Mouse (Mus musculus) brown adipose tissue, adult 24 weeks (tissue): ENCODE results near the gene Stat2. TPM values are rescaled to one million over a fixed set of nuclear protein-coding genes. Genes with fewer than 3 reads are reported as not detected.
"Not testable (repeated sequence)": the region's sequence is repeated elsewhere in the genome, so short reads cannot be mapped to it uniquely, and the experiment has no call there.

Experiments
- H3K27ac ChIP-seq: fragments of 200-500 bp; replicated peaks from 2 replicates; pipeline ENCODE4 v1.5.1; 2012; ENCODE audit warnings: low read depth, mild to moderate bottlenecking, low read length
- H3K4me1 ChIP-seq: fragments of 200-500 bp; 2 replicates; pipeline ENCODE4 v1.6.1; 2012; ENCODE audit warnings: low read length, mixed read lengths; ENCODE audit not compliant: control insufficient read depth, insufficient read depth, insufficient read length
- H3K4me3 ChIP-seq: fragments of 200-500 bp; 2 replicates; pipeline ENCODE4 v1.5.1; 2012; ENCODE audit warnings: low read depth, mild to moderate bottlenecking, low read length, moderate library complexity; ENCODE audit not compliant: insufficient read depth
- polyA plus RNA-seq: library from polyadenylated mRNA; stranded (reverse); fragments of >200 nt; gene quantifications from 2 replicates; pipeline ENCODE4 v1.2.4, GENCODE M21; 2012; ENCODE audit not compliant: missing spikeins, insufficient read depth, insufficient read length

Stat2 gene
- polyA plus RNA-seq, 1 experiment, result 5.5 TPM

DNA sequence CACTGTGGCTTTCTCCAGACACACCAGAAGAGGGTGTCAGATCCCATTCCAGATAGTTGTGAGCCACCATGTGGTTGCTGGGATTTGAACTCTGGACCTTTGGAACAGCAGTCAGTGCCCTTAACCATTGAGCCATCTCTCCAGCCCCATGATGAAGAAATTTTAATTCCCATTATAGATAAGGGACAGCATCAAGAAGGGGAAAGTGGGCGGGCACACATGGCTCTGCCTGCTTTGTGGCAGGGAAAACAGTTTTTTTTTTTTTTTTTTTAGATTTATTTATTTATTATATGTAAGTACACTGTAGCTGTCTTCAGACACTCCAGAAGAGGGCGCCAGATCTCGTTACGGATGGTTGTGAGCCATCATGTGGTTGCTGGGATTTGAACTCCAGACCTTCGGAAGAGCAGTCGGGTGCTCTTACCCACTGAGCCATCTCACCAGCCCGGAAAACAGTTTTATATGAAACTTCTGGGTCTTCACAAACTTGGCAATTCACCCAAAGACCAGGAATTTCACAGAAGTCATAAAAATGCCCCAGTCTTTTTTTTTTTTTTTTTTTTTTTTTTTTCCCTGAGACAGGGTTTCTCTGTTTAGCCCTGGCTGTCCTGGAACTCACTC is 2.6 kb downstream of the Stat2 start:
- not testable (repeated sequence) for H3K27ac ChIP-seq, H3K4me3 ChIP-seq, H3K4me1 ChIP-seq

DNA sequence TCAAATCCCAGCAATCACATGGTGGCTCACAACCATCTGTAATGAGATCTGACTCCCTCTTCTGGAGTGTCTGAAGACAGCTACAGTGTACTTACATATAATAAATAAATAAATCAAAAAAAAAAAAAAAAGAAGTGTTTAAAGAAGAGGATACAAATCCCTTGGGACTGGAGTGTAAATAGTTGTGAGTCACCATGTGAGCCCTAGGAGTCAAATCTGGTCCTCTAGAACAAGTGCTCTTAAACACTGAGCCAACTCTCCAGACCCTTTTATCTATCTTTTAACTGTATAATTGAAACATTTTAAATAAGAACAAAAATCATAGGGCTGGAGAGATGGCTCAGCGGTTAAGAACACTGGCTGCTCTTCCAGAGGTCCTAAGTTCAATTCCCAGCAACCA is 5.0 kb downstream of the Stat2 start:
- H3K4me3 ChIP-seq, H3K4me1 ChIP-seq: not testable (repeated sequence)

DNA sequence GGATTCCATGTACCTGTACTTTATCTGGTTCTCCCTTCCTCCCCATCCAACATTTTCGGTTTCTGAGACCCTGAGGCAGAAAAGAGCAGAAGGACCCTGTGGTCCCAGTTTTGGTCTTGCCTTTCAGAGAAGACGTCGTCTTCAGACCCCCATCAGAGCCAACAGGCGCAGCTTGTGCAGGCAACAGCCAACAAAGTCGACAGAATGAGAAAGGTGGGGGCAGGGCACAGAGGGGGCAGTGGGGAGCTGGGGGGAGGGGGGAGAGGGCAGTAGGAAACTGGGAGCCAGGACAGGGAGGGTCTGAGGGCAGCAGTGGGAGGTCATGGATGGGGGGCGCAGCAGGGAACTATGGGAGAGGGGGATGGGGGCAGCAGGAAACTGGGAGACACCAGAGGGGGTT is 7.8 kb downstream of the Stat2 start:
- H3K27ac ChIP-seq, result no peak overlapping the region
- no peaks in the 10 kb centered on the region for H3K4me1 ChIP-seq
- no peak overlapping the region for H3K4me3 ChIP-seq

More for the DNA sequence above, 5.0 kb downstream of the Stat2 start:
- H3K27ac ChIP-seq, result not testable (repeated sequence)

GRCm38 (mm10) chr10:128280943-128281342 is 10.6 kb downstream of the Stat2 start:
- Histone ChIP-seq H3K4me3 (no peak overlapping the region), H3K4me1 (no peaks in the 10 kb centered on the region), H3K27ac (no peak overlapping the region)

- Histone ChIP-seq H3K27ac (no peak overlapping the region), H3K4me3 (no peak overlapping the region), H3K4me1 (no peaks in the 10 kb centered on the region)
These were observed 11.3 kb downstream of the Stat2 start for GRCm38 (mm10) chr10:128281682-128282081.

DNA sequence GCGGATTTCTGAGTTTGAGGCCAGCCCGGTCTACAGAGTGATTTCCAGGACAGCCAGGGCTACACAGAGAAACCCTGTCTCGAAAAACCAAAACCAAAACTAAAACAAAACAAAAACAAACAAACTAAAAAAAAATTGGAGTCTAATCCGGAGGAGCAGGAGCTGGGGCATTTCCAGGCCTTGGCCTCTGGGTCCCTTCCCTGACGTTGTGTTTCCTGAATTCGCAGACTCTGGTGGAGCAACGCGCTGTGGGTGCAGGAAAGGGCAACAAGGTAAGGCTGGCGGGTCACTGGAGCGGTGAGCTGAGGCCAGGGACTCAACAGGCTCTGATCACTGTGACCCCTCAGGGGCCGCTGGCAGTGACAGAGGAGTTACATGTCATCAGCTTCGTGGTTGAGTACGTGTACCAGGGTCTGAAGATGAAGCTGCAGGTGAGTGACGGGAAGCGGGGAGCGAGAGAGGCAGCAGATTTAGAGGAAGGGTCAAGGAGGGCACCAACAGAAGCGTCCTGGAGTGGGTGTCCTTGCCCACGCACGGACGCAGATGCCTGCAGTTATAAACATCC is 12.6 kb downstream of the Stat2 start:
- H3K4me1 ChIP-seq, result no peaks in the 10 kb centered on the region
- H3K4me3 ChIP-seq, result no peak overlapping the region
- no peak overlapping the region for H3K27ac ChIP-seq

GRCm38 (mm10) chr10:128283604-128284579 is 13.5 kb downstream of the Stat2 start:
- Histone ChIP-seq H3K4me1 (no peaks in the 10 kb centered on the region), H3K27ac (no peak overlapping the region), H3K4me3 (no peak overlapping the region)

DNA sequence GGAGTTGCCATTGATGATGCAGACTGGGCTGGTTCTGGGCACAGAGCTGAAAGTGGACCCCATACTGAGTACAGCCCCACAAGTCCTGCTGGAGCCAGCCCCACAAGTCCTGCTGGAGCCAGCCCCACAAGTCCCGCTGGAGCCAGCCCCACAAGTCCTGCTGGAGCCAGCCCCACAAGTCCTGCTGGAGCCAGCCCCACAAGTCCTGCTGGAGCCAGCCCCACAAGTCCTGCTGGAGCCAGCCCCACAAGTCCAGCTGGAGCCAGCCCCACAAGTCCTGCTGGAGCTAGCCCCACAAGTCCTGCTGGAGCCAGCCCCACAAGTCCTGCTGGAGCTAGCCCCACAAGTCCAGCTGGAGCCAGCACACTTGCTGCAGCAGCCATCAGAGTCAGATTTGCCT is 20.2 kb downstream of the Stat2 start:
- H3K27ac ChIP-seq, H3K4me3 ChIP-seq, H3K4me1 ChIP-seq: not testable (repeated sequence)

DNA sequence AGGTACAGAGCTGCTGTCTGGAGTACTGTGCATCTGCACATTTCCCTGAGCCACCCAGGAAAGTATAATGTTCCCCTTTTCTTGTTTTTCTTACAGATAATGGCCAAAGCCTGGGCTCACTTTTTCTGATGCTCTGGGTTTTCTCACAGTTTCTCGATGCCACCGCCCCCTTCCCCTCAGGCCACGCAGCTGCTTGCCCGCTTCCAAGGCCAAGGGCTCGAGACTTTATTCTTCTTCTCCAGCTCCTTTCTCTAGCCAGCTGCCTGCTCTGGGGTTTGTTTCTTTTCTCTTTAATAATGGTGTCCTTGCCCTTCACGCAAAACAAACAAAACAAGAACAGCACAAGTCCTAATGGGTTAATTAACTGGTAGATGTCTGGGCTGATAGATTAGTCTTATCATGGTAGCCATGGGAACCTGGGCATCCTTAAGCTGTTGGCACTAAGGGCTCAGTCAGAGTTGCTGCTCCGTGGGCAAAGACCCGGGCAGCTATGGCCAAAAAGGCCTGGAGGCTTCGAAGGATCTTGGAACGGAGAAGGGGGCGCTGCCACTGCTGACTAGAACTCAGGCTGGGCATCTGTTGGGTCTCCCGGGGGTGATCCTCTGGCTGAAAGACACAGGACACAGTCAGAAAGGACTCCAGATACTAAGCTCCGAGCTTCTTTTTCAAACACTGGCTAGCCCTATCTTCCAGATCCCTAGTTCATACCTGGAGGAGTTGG is 26.2 kb downstream of the Stat2 start:
- Histone ChIP-seq H3K4me3 (no peak overlapping the region), H3K27ac (no peak overlapping the region), H3K4me1 (peaks cover 4% of the 10 kb centered on the region; the same call in 1 of the 2 replicates)

DNA sequence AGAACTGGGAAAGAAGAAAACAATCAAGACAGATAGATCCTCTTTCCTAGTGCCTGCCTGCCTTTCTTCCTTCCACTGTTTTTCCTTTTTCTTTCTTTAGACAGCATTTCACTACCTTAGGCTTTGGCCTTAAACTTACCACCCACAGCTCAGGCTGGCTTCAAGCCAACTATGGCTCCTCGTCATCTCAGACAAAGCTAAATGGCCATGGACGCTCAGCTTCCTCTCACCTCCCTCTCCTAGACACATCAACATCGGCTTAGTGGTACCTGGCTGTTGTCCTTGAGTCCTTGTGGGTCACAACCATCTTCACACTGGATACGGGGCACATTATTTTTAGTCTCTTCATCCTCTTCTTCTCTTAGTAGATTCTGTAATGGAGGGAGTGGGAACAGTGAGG is 26.9 kb downstream of the Stat2 start:
- Histone ChIP-seq H3K27ac (no peak overlapping the region), H3K4me3 (no peak overlapping the region), H3K4me1 (peaks cover 5% of the 10 kb centered on the region)

GRCm38 (mm10) chr10:128297622-128298021 is 27.3 kb downstream of the Stat2 start:
- no peak overlapping the region for H3K4me3 ChIP-seq

DNA sequence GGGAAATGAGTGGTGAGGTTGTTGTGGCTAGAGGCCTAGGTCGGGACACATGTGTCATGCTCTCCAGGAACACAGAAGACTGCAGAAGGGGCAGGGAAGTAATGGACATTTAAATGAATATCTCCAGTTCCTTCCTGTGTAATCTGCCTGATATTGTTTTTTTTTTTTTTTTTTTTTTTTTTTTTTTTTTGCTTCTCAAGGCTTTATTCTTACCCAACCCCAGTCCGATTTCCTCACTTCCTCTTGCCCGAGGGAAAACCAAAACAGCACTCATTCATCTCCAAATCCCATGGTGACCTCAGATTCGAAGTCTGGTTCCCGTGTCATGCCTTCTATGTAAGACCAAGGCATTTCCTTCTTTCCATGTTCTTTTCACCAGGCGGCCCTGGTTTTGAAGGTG is 27.9 kb downstream of the Stat2 start:
- no peak overlapping the region for H3K4me3 ChIP-seq
- peaks cover 9% of the 10 kb centered on the region for H3K4me1 ChIP-seq
- no peak overlapping the region for H3K27ac ChIP-seq

More at GRCm38 (mm10) chr10:128297622-128298021, 27.3 kb downstream of the Stat2 start:
- Histone ChIP-seq H3K27ac (no peak overlapping the region), H3K4me1 (peaks cover 9% of the 10 kb centered on the region)

DNA sequence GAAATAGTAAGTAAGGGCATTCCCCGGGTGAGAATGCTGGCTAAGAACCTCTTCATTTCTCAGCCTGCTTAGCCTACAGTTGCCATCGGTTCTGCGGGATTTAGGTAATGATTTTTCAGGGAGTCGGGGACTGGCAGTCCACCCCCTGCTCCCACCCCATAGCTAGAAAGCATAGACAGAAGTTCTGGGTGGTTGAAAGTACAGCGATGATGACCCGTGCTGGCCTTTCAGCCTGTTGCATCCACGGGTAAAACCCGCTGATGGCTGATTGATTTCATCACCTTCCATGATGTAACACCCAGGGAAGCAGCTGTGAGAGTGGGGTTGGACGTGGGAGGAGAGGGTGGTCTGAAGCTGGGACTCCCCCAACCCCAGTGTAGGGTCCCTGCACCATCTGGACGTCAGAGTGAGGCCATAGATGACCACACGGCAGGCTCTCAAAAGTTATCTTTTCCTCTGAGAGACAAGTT is 28.4 kb downstream of the Stat2 start, which contains the start of gene Il23a:
Gene Il23a, minus strand, starts transcription at position 51 of the 470 bp plus-strand sequence.
- H3K4me3 ChIP-seq, result no peak within 1 kb of the TSS
- no peak within 1 kb of the TSS for H3K27ac ChIP-seq
- peaks cover 9% of the 10 kb centered on the region for H3K4me1 ChIP-seq

- Histone ChIP-seq H3K4me3 (peak overlapping the region; percentile 62), H3K27ac (peak overlapping the region; percentile 86)
These were observed 32.0 kb downstream of the Stat2 start for GRCm38 (mm10) chr10:128302357-128302756.

DNA sequence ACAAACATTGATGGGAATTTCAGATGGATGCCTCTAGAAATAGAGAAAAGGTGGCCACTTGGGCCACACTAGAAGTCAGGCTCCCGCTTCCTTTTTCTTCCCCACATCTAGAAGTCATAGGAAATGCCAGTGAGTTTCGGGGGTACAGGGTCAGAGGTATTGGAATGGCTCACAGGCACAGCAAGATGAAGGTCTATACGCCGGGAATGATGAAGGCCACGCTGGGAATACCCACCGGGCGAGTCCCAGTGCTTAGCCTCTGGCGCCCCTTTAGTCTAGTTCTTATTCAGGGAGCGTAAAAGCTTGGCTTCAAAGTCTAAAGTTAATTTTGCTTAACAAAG is 32.4 kb downstream of the Stat2 start:
- H3K4me3 ChIP-seq, result peak overlapping the region; percentile 62
- peak overlapping the region; percentile 86 for H3K27ac ChIP-seq
- peaks cover 14% of the 10 kb centered on the region for H3K4me1 ChIP-seq

More at GRCm38 (mm10) chr10:128302357-128302756, 32.0 kb downstream of the Stat2 start:
- H3K4me1 ChIP-seq, result peaks cover 15% of the 10 kb centered on the region
